Mouse (Mus musculus) myocyte (in vitro differentiated cells): Measurements from ENCODE around the gene Dusp18. TPM values are rescaled to one million over a fixed set of nuclear protein-coding genes. Genes with fewer than 3 reads are reported as not detected.

ENCODE experiments used
- H3K27me3 ChIP-seq: one replicate; pipeline ENCODE4 v1.6.1; 2011; ENCODE audit not compliant: control insufficient read depth, insufficient read depth, insufficient read length
- H3K36me3 ChIP-seq: one replicate; pipeline ENCODE4 v1.6.1; 2011; ENCODE audit not compliant: control insufficient read depth, insufficient read depth
- H3K4me2 ChIP-seq: one replicate; pipeline ENCODE4 v1.6.1; 2011; ENCODE audit warnings: low read depth, control low read depth
- H3K4me3 ChIP-seq: one replicate; pipeline ENCODE4 v1.5.1; 2011; ENCODE audit warnings: mild to moderate bottlenecking, control low read depth, moderate library complexity
- H3K79me2 ChIP-seq: one replicate; pipeline ENCODE4 v1.6.1; 2011; ENCODE audit not compliant: control insufficient read depth, insufficient read depth
- H3ac ChIP-seq: one replicate; pipeline ENCODE4 v1.6.1; 2011; ENCODE audit not compliant: control insufficient read depth, insufficient read length
- CEBPB ChIP-seq: IDR thresholded peaks from 2 replicates; pipeline ENCODE4 v1.6.1; 2011; ENCODE audit warnings: mild to moderate bottlenecking, moderate library complexity; ENCODE audit not compliant: poor library complexity, insufficient read depth, severe bottlenecking
- E2F4 ChIP-seq: IDR thresholded peaks from one replicate; pipeline ENCODE4 v1.6.1; 2011; ENCODE audit warnings: mild to moderate bottlenecking, control low read depth, moderate library complexity; ENCODE audit not compliant: insufficient read depth
- MAX ChIP-seq: IDR thresholded peaks from one replicate; pipeline ENCODE4 v1.6.1; 2011; ENCODE audit warnings: low read depth, mild to moderate bottlenecking, control low read depth
- MYOD1 ChIP-seq, 3 experiments: IDR thresholded peaks; one replicate each; pipeline ENCODE4 v1.6.1; 2011; ENCODE audit warnings: control low read depth in 2 of 3, low read depth in 2 of 3, mild to moderate bottlenecking in 2 of 3, moderate library complexity in 1 of 3; ENCODE audit not compliant: insufficient read length in 2 of 3, control insufficient read depth in 1 of 3
- MYOG ChIP-seq, 3 experiments: IDR thresholded peaks; one replicate each; pipeline ENCODE4 v1.6.1; 2011; ENCODE audit warnings: control low read depth in 2 of 3, low read depth in 2 of 3, mild to moderate bottlenecking in 2 of 3; ENCODE audit not compliant: insufficient read length in 2 of 3, control insufficient read depth in 1 of 3, insufficient read depth in 1 of 3
- POLR2A ChIP-seq: IDR thresholded peaks from one replicate; pipeline ENCODE4 v1.6.1; 2011; ENCODE audit warnings: low read depth, mild to moderate bottlenecking, control low read depth, moderate library complexity; ENCODE audit not compliant: insufficient read length
- POLR2AphosphoS2 ChIP-seq: IDR thresholded peaks from one replicate; pipeline ENCODE4 v1.6.1; 2011; ENCODE audit warnings: low read depth, control low read depth; ENCODE audit not compliant: insufficient read length
- REST ChIP-seq: IDR thresholded peaks from one replicate; pipeline ENCODE4 v1.6.1; 2011; ENCODE audit warnings: mild to moderate bottlenecking, control low read depth, moderate library complexity; ENCODE audit not compliant: insufficient read depth, insufficient read length
- SRF ChIP-seq: IDR thresholded peaks from one replicate; pipeline ENCODE4 v1.6.1; 2011; ENCODE audit warnings: low read depth; ENCODE audit not compliant: control insufficient read depth, insufficient read length
- TCF12 ChIP-seq: IDR thresholded peaks from one replicate; pipeline ENCODE4 v1.6.1; 2011; ENCODE audit warnings: mild to moderate bottlenecking, control low read depth; ENCODE audit not compliant: poor library complexity, insufficient read depth, severe bottlenecking
- TCF3 ChIP-seq: IDR thresholded peaks from one replicate; pipeline ENCODE4 v1.6.1; 2011; ENCODE audit warnings: low read depth, control low read depth; ENCODE audit not compliant: insufficient read length
- USF1 ChIP-seq: IDR thresholded peaks from one replicate; pipeline ENCODE4 v1.6.1; 2011; ENCODE audit warnings: low read depth, mild to moderate bottlenecking, control low read depth, moderate library complexity
- polyA plus RNA-seq: library from polyadenylated mRNA; unstranded; fragments of >200 nt; fragmentation: generic; extraction: Trizol; gene quantifications from one replicate; pipeline ENCODE4 v1.2.1, GENCODE M21; 2012; ENCODE audit warnings: missing spikeins

The Dusp18 gene
- polyA plus RNA-seq, 1 experiment = 26.5 TPM

- Histone ChIP-seq H3K79me2 (no peaks in the 10 kb centered on the region), H3K4me2 (no peak overlapping the region), H3K27me3 (no peaks in the 10 kb centered on the region), H3K4me3 (no peak overlapping the region), H3ac (no peak overlapping the region), H3K36me3 (no peaks in the 10 kb centered on the region)
- no peak for TF ChIP-seq POLR2A
- no peak for TF ChIP-seq MYOD1 (IDR thresholded peaks at IDR 0.05; ENCODE audit: control insufficient read depth in 1 of 3, insufficient read length in 2 of 3, low read depth in 2 of 3)
- no peak for TF ChIP-seq TCF12
- TF ChIP-seq SRF = no peak
- TF ChIP-seq POLR2AphosphoS2 = no peak
- no peak for TF ChIP-seq E2F4
- no peak for TF ChIP-seq REST
- no peak for TF ChIP-seq MYOG (IDR thresholded peaks at IDR 0.05; ENCODE audit: control insufficient read depth in 1 of 3, insufficient read depth in 1 of 3, insufficient read length in 2 of 3, low read depth in 2 of 3)
These were observed 15.2 kb upstream of the Dusp18 start for GRCm38 (mm10) chr11:3879836-3880235.

GRCm38 (mm10) chr11:3883711-3884110 is 11.3 kb upstream of the Dusp18 start:
- Histone ChIP-seq H3K79me2 (no peaks in the 10 kb centered on the region), H3K4me2 (no peak overlapping the region), H3K36me3 (no peaks in the 10 kb centered on the region), H3K27me3 (no peaks in the 10 kb centered on the region), H3ac (no peak overlapping the region), H3K4me3 (no peak overlapping the region)
- TF ChIP-seq E2F4 (no peak), MAX (no peak), CEBPB (no peak), MYOG (IDR thresholded peaks at IDR 0.05; ENCODE audit: control insufficient read depth in 1 of 3, insufficient read depth in 1 of 3, insufficient read length in 2 of 3, low read depth in 2 of 3) (no peak), POLR2AphosphoS2 (no peak), MYOD1 (IDR thresholded peaks at IDR 0.05; ENCODE audit: control insufficient read depth in 1 of 3, insufficient read length in 2 of 3, low read depth in 2 of 3) (no peak), REST (no peak), SRF (no peak), USF1 (no peak), TCF3 (no peak), POLR2A (no peak)

DNA sequence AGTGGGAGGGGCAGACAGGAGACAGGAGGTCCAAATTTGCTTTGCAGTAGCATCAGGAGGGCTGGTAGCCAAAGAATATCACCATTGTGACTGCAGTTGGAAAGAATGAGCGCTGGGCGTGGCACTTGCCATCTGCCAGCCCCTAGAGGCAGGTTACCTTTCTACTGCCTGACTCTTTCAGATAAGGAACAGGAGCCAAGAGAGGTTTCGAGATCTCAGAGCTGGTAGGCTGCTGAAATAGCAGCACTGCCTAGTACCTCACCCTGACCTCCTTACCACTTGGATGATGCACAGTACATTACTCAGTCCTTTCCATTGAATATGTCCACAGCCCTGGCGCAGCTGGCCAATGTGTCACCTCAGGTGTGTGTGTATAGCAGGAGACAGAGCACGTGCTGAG is 7.7 kb upstream of the Dusp18 start:
- H3K4me2 ChIP-seq = no peak overlapping the region
- H3K27me3 ChIP-seq = no peaks in the 10 kb centered on the region
- H3K4me3 ChIP-seq = no peak overlapping the region
- H3K79me2 ChIP-seq = no peaks in the 10 kb centered on the region
- no peak for TF ChIP-seq USF1
- no peak for TF ChIP-seq TCF3
- no peak for TF ChIP-seq MYOD1 (IDR thresholded peaks at IDR 0.05; ENCODE audit: control insufficient read depth in 1 of 3, insufficient read length in 2 of 3, low read depth in 2 of 3)
- no peak for TF ChIP-seq POLR2AphosphoS2
- no peak for TF ChIP-seq CEBPB
- TF ChIP-seq MAX = no peak
- TF ChIP-seq POLR2A = no peak
- no peak for TF ChIP-seq E2F4
- TF ChIP-seq MYOG (IDR thresholded peaks at IDR 0.05; ENCODE audit: control insufficient read depth in 1 of 3, insufficient read depth in 1 of 3, insufficient read length in 2 of 3, low read depth in 2 of 3) = no peak
- TF ChIP-seq SRF = no peak
- TF ChIP-seq REST = no peak
- TF ChIP-seq TCF12 = no peak
- no peaks in the 10 kb centered on the region for H3K36me3 ChIP-seq
- H3ac ChIP-seq = no peak overlapping the region

DNA sequence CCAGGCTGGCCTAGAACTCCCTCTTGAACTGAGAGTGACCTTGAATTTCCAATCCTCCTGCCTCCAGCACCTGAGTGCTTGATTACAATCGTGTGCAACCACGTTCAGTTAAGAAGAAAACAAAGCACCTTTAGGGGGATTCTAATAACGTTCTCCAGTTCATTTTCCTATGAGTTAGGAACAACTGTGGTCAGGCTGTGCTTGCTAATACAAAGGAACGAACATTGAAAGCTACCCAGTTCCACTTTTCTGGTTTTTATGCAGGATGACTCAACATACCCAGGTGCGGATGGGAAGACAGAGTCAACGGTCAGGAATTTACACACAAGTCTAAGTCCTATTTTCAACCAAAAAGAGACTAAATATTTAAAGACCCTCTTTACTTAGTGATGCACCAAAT is 1.1 kb upstream of the Dusp18 start:
- Histone ChIP-seq H3K27me3 (no peaks in the 10 kb centered on the region), H3K36me3 (peaks cover 17% of the 10 kb centered on the region), H3K4me2 (peak overlapping the region; percentile 83), H3ac (no peak overlapping the region), H3K79me2 (peaks cover 25% of the 10 kb centered on the region), H3K4me3 (peak overlapping the region; percentile 73)
- TF ChIP-seq TCF12 = no peak
- TF ChIP-seq MAX = no peak
- no peak for TF ChIP-seq SRF
- TF ChIP-seq REST = no peak
- no peak for TF ChIP-seq MYOG (IDR thresholded peaks at IDR 0.05; ENCODE audit: control insufficient read depth in 1 of 3, insufficient read depth in 1 of 3, insufficient read length in 2 of 3, low read depth in 2 of 3)
- no peak for TF ChIP-seq E2F4
- TF ChIP-seq TCF3 = no peak
- no peak for TF ChIP-seq USF1
- no peak for TF ChIP-seq MYOD1 (IDR thresholded peaks at IDR 0.05; ENCODE audit: control insufficient read depth in 1 of 3, insufficient read length in 2 of 3, low read depth in 2 of 3)
- no peak for TF ChIP-seq CEBPB
- TF ChIP-seq POLR2A = no peak
- TF ChIP-seq POLR2AphosphoS2 = no peak

- Histone ChIP-seq H3K79me2 (peaks cover 26% of the 10 kb centered on the region), H3K36me3 (peaks cover 20% of the 10 kb centered on the region), H3K4me3 (peak overlapping the region; percentile 73), H3K27me3 (no peaks in the 10 kb centered on the region), H3K4me2 (peak overlapping the region; percentile 83), H3ac (no peak overlapping the region)
- TF ChIP-seq REST = no peak
- TF ChIP-seq MAX = no peak
- no peak for TF ChIP-seq E2F4
These were observed 418 bp downstream of the Dusp18 start for GRCm38 (mm10) chr11:3895458-3895857.
